Mouse (Mus musculus): ENCODE data around the gene Tec. TPM values are rescaled to one million over a fixed set of nuclear protein-coding genes. Genes with fewer than 3 reads are reported as not detected.

Gene Tec
- polyA plus RNA-seq, 1 experiment, result not detected

DNA sequence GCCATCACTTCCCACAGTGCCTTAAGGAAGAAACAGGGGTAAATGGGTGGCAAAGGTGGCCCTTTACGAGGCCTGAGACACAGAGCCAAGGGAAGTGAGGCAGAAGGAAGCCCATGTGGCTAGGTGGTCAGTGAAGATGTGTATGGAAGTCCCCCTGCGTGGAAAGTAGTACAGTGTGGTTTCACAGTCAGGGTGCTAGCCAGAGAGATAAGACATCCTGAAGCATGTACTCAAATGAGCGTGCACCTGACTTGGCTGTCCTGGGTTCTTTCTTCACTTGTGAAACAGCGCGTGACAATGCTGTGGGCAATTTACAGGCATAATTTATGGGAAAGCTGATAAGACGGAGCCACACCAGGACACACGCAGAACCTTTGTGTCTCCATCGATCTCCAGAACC, 57.3 kb downstream of the Tec start:
- TF ChIP-seq TAL1 (IDR thresholded peaks at IDR 0.05; ENCODE audit: low read length), result no peak
- no peak for TF ChIP-seq GATA1 (IDR thresholded peaks at IDR 0.05; ENCODE audit: low read length)
- Histone ChIP-seq H3K4me1 (ENCODE audit: control insufficient read depth) (no peaks in the 10 kb centered on the region), H3K36me3 (ENCODE audit: control insufficient read depth) (no peaks in the 10 kb centered on the region), H3K4me3 (replicated peaks) (no peak overlapping the region), H3K27me3 (ENCODE audit: control insufficient read depth) (no peaks in the 10 kb centered on the region), H3K9me3 (ENCODE audit: control insufficient read depth, low read length) (no peaks in the 10 kb centered on the region)

DNA sequence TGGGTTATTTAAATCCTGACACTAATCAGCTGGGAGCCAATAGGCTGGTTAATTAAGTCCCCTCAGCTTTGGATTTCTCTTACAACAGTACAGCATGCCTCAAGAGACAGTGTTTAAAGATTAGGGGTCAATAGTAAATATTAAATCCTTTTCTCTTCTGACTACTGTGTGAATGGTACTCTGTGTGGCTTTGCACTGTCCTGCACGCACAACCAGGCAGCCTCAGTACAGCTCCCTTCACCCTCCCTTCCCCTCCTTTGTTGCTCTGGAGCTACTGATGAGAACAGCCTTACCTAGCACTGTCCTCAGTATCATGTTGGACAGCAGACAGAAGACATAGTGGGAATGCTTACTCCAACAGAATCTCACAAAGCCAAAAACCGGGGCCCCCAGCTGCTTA, 58.8 kb downstream of the Tec start:
- no peaks in the 10 kb centered on the region for H3K4me1 ChIP-seq (ENCODE audit: control insufficient read depth)
- no peak overlapping the region for H3K4me3 ChIP-seq (replicated peaks)
- no peaks in the 10 kb centered on the region for H3K36me3 ChIP-seq (ENCODE audit: control insufficient read depth)

DNA sequence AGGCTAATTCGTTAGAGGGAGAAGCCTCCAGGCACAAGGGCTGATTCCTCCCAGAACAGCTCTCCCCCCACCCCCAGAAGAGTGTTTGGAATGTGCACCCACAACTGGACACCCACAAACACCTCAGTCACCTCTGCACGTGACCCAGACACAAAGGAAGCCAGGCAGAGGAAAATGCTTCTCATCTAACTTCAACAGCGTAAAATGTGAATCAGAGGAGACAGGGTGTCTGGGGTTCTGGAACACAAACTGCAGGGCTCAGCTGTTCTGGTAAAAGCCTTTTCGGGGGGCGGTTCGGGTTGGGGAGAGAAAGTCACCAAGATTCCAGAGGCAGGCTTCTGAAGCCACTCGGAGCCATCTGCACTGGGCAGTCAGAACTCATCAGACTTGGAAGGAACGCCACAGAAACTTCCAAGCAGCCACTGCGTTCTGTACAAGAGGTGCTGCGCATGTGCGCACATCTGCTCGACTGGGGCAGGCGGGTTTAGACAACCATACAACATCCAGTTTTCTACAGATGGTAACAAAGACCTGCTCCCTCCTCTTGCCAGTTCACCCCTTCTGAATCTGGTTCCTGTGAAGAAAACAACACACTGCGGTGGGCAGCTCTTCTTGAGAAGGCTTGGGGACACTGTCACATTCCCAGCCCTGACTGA, 59.7 kb downstream of the Tec start:
- H3K27me3 ChIP-seq (ENCODE audit: control insufficient read depth), result no peaks in the 10 kb centered on the region
- no peaks in the 10 kb centered on the region for H3K36me3 ChIP-seq (ENCODE audit: control insufficient read depth)
- no peak overlapping the region for H3K4me3 ChIP-seq (replicated peaks)
- no peaks in the 10 kb centered on the region for H3K9me3 ChIP-seq (ENCODE audit: control insufficient read depth, low read length)
- TF ChIP-seq GATA1 (IDR thresholded peaks at IDR 0.05; ENCODE audit: low read length) (no peak), TAL1 (IDR thresholded peaks at IDR 0.05; ENCODE audit: low read length) (no peak)
- no peaks in the 10 kb centered on the region for H3K4me1 ChIP-seq (ENCODE audit: control insufficient read depth)

More for the DNA sequence above, 58.8 kb downstream of the Tec start:
- TF ChIP-seq GATA1 (IDR thresholded peaks at IDR 0.05; ENCODE audit: low read length) (no peak), TAL1 (IDR thresholded peaks at IDR 0.05; ENCODE audit: low read length) (no peak)
- no peaks in the 10 kb centered on the region for H3K9me3 ChIP-seq (ENCODE audit: control insufficient read depth, low read length)
- H3K27me3 ChIP-seq (ENCODE audit: control insufficient read depth), result no peaks in the 10 kb centered on the region

DNA sequence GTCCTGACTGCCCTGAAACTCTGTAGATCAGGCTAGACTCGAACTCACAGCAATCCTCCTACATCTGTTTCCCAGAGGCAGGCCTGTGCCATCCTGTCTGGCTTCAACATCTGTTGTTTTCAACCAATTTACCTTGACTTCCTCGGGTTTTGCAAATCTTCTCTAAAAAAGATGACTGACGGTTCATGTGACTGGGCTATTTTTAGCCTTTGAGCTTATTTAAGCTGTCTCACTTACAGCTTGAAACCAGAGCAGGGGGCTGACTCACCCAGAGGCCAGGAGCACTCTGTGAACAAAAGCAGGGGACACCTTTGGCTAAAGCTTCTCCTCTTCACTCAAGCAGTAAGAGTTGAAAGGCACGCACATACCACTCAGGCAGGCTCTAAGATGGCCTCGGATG, 65.4 kb downstream of the Tec start:
- H3K27me3 ChIP-seq (ENCODE audit: control insufficient read depth), result no peaks in the 10 kb centered on the region
- no peak overlapping the region for H3K4me3 ChIP-seq (replicated peaks)
- H3K4me1 ChIP-seq (ENCODE audit: control insufficient read depth), result no peaks in the 10 kb centered on the region
- H3K36me3 ChIP-seq (ENCODE audit: control insufficient read depth), result no peaks in the 10 kb centered on the region
- no peaks in the 10 kb centered on the region for H3K9me3 ChIP-seq (ENCODE audit: control insufficient read depth, low read length)
- no peak for TF ChIP-seq GATA1 (IDR thresholded peaks at IDR 0.05; ENCODE audit: low read length)

DNA sequence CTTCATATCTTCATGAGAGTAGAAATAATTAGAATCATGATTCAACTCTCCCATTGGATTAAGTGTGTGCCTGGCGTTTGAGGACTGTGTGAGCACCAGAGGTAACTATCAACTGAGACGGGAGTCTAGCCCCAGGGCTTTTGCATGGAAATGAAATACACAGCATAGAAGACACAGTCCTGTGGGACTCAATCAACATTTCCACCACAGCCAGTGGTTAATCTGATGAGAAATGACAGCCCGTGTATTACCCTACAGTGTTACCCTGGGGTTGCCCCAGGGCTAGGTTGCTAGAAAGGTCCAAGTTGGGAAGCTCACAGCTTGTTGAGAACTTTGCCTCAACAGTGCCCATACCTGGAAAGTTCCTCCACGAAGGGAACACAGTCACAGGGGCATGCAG, 69.7 kb downstream of the Tec start:
- H3K36me3 ChIP-seq (ENCODE audit: control insufficient read depth), result no peaks in the 10 kb centered on the region
- no peak for TF ChIP-seq TAL1 (IDR thresholded peaks at IDR 0.05; ENCODE audit: low read length)
- TF ChIP-seq GATA1 (IDR thresholded peaks at IDR 0.05; ENCODE audit: low read length), result no peak

DNA sequence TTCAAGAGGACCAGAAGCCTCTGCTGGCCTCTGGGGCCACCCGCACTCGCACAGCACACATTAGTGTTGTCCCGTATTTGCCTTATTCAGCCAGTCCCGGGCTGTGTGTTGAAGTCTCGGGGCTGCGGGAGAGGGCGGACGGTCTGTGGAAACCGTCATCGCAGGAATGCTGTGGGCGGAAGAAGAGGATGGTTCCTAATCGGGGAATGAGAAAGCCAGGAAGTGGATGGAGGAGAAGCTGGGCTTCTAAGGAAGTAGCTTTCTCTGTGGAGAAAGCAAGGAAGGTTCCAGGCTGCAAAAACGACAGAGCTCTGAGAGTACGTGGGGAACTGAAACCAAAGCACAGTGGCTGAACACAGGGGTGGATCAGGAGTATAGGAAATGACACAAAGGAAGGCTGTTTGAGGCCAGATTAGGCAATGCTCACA, 72.1 kb downstream of the Tec start:
- no peaks in the 10 kb centered on the region for H3K4me1 ChIP-seq (ENCODE audit: control insufficient read depth)

More for the DNA sequence above, 69.7 kb downstream of the Tec start:
- Histone ChIP-seq H3K9me3 (ENCODE audit: control insufficient read depth, low read length) (no peaks in the 10 kb centered on the region), H3K4me3 (replicated peaks) (no peak overlapping the region), H3K27me3 (ENCODE audit: control insufficient read depth) (no peaks in the 10 kb centered on the region), H3K4me1 (ENCODE audit: control insufficient read depth) (no peaks in the 10 kb centered on the region)

DNA sequence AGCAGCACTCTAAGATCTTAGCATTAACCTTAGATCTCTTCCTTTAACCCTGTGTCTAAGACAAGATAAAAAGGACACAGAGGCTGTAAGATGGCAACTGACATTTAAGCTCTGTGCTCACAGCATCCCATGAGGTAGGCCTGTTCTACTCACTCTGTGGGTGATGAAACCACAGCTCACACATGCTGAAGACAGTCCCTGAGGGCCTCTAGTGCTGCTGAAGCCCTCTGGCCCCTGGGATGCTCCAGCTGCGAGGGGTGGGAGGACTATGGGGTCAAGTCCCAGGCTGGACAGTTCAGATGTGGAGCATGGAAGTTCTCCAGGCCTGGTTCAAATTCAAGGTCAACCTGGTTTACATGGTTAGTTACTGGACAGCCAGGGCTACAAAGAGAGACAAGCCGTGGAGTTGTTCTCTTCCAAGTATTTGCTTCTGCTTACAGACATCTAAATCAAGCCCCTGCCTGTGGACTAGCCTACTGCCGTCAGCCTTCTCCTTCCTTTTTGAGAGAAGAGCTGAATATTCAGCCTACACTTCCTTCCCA, 74.9 kb downstream of the Tec start:
- H3K36me3 ChIP-seq (ENCODE audit: control insufficient read depth), result no peaks in the 10 kb centered on the region
- no peaks in the 10 kb centered on the region for H3K27me3 ChIP-seq (ENCODE audit: control insufficient read depth)
- H3K4me3 ChIP-seq (replicated peaks), result no peak overlapping the region
- no peak for TF ChIP-seq TAL1 (IDR thresholded peaks at IDR 0.05; ENCODE audit: low read length)
- TF ChIP-seq GATA1 (IDR thresholded peaks at IDR 0.05; ENCODE audit: low read length), result no peak
- no peaks in the 10 kb centered on the region for H3K9me3 ChIP-seq (ENCODE audit: control insufficient read depth, low read length)
- no peaks in the 10 kb centered on the region for H3K4me1 ChIP-seq (ENCODE audit: control insufficient read depth)

More for the DNA sequence above, 72.1 kb downstream of the Tec start:
- TF ChIP-seq TAL1 (IDR thresholded peaks at IDR 0.05; ENCODE audit: low read length) (no peak), GATA1 (IDR thresholded peaks at IDR 0.05; ENCODE audit: low read length) (no peak)
- no peak overlapping the region for H3K4me3 ChIP-seq (replicated peaks)
- no peaks in the 10 kb centered on the region for H3K36me3 ChIP-seq (ENCODE audit: control insufficient read depth)
- no peaks in the 10 kb centered on the region for H3K9me3 ChIP-seq (ENCODE audit: control insufficient read depth, low read length)
- H3K27me3 ChIP-seq (ENCODE audit: control insufficient read depth), result no peaks in the 10 kb centered on the region

DNA sequence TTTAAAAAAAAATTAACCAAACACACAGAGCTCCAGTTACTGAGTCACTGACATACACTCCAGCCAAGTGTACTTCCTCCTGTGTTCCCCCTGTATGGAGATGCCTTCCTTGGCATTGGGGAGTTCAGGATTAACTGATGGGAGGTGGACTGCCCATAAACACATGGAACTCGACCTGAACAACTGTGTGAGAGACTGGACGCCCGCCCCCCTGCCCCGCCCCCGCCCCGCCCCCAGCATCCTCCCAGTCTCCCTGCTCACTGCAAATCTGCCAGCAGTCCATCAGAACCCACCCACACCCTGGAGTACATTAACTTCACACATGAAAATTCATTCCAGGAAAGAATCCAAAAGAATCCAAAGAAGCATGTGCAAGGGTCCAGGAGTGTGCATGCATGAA, 76.5 kb downstream of the Tec start:
- no peaks in the 10 kb centered on the region for H3K9me3 ChIP-seq (ENCODE audit: control insufficient read depth, low read length)
- TF ChIP-seq GATA1 (IDR thresholded peaks at IDR 0.05; ENCODE audit: low read length), result no peak
- H3K27me3 ChIP-seq (ENCODE audit: control insufficient read depth), result no peaks in the 10 kb centered on the region
- H3K36me3 ChIP-seq (ENCODE audit: control insufficient read depth), result no peaks in the 10 kb centered on the region
- no peak overlapping the region for H3K4me3 ChIP-seq (replicated peaks)
- no peaks in the 10 kb centered on the region for H3K4me1 ChIP-seq (ENCODE audit: control insufficient read depth)

DNA sequence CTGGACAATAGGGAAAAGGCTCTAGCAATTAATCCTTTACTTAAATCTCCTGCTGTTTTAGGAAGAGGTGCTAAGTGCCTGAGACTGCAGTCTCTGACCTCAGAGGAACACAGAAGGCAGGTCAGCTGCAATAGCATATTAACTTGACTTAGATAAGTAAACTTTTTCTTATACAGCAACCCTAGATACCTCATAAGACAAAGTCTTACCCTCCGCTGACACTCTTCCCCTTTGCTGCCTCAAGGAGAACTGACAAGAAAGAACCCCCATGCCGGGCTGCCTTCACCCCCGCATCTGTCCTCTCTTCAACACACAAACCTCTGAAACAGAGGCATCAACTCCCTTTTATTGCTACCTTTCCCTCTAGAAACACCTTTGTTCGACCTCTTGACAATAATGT, 76.9 kb downstream of the Tec start:
- no peaks in the 10 kb centered on the region for H3K27me3 ChIP-seq (ENCODE audit: control insufficient read depth)
- H3K36me3 ChIP-seq (ENCODE audit: control insufficient read depth), result no peaks in the 10 kb centered on the region
- no peak for TF ChIP-seq GATA1 (IDR thresholded peaks at IDR 0.05; ENCODE audit: low read length)
- no peak for TF ChIP-seq TAL1 (IDR thresholded peaks at IDR 0.05; ENCODE audit: low read length)
- H3K4me1 ChIP-seq (ENCODE audit: control insufficient read depth), result no peaks in the 10 kb centered on the region
- no peaks in the 10 kb centered on the region for H3K9me3 ChIP-seq (ENCODE audit: control insufficient read depth, low read length)
- H3K4me3 ChIP-seq (replicated peaks), result no peak overlapping the region

DNA sequence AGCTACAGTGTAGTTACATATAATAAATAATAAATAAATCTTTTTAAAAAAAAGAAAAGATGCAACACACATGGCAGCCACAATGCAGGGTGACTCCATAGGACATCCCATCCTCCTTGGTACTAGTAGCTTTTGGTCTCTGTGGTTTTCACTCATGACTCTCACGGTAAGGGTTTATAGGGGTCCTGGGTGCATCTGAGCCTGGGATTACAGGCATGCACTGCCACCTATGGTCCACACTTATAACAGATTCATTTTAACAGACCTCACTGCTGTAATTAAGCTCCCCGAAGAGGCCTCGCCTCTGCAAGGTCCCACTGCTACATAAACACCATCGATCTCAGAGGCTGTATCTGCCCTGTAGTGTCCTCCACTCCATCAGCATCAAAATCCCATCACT, 82.8 kb downstream of the Tec start:
- Histone ChIP-seq H3K36me3 (ENCODE audit: control insufficient read depth) (no peaks in the 10 kb centered on the region), H3K9me3 (ENCODE audit: control insufficient read depth, low read length) (no peaks in the 10 kb centered on the region), H3K27me3 (ENCODE audit: control insufficient read depth) (no peaks in the 10 kb centered on the region), H3K4me3 (replicated peaks) (no peak overlapping the region), H3K4me1 (ENCODE audit: control insufficient read depth) (no peaks in the 10 kb centered on the region)
- no peak for TF ChIP-seq GATA1 (IDR thresholded peaks at IDR 0.05; ENCODE audit: low read length)
- TF ChIP-seq TAL1 (IDR thresholded peaks at IDR 0.05; ENCODE audit: low read length), result no peak

Measured in erythroblast, embryonic 14.5 days (primary cell).